Mouse (Mus musculus) thymus, adult 2 months (tissue): ENCODE measurements around the gene Fam222b.

ENCODE experiments used
- CTCF ChIP-seq: fragments of 200-500 bp; IDR thresholded peaks from 2 replicates; pipeline ENCODE4 v1.5.1; 2012; ENCODE audit warnings: mild to moderate bottlenecking, control low read depth, low read length, moderate library complexity, borderline replicate concordance; ENCODE audit not compliant: control insufficient read depth, poor library complexity, insufficient read depth; ENCODE audit errors: extremely low read depth
- POLR2A ChIP-seq: fragments of 200-500 bp; IDR thresholded peaks from 2 replicates; pipeline ENCODE4 v1.6.1; 2012; ENCODE audit warnings: mild to moderate bottlenecking, low read length, control low read depth, moderate library complexity; ENCODE audit not compliant: control insufficient read depth, poor library complexity, insufficient read depth; ENCODE audit errors: extremely low read depth

- TF ChIP-seq POLR2A (no peak), CTCF (no peak)
Measured at GRCm38 (mm10) chr11:78202372-78202771, 107.9 kb downstream of the Fam222b start.
